Mouse (Mus musculus) mature B cell (primary cell): ENCODE data around the gene Zfp553.

Experiments
- in situ Hi-C: fragments of 300-500 bp; cut with MboI; formaldehyde crosslinking; loops from 2 replicates; pipeline ENCODE4 v1.14.3; 2019

Zfp553 gene

DNA sequence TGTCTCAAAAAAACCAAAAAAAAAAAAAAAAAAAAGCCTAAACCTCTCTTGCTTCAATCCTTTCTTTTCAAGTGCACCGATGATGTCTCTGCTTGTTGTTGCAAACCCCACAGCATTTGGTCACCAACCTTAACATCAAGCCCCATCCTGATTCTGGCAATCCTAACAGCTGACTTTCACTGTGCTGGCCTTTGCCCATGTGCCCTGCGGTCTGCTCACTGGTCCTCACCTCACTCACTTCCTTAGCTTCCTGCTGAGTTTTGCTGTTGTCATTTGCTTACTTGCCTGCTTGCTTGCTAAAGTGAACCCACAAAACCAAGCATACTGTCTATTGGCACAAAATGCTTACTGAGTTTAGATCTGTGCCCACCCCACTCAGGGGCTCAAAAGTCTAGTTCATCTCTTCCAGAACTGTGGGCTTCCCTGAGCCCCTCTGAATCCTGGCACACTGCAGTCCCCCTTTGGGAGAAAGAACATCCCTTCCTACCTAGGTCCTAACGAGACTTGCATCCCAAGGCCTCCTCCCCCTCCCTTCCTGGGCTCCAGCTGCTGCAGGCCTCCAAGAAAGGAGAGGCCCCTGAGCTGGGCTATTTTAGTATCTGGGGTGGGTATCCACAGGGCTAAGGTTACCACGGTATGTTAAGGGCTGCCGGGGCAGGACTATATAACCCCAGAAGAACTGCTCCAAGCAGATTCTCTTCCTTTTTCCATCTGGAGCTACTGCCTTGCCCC, 21.7 kb upstream of the Zfp553 start:
- in situ Hi-C loops: no loop called here

DNA sequence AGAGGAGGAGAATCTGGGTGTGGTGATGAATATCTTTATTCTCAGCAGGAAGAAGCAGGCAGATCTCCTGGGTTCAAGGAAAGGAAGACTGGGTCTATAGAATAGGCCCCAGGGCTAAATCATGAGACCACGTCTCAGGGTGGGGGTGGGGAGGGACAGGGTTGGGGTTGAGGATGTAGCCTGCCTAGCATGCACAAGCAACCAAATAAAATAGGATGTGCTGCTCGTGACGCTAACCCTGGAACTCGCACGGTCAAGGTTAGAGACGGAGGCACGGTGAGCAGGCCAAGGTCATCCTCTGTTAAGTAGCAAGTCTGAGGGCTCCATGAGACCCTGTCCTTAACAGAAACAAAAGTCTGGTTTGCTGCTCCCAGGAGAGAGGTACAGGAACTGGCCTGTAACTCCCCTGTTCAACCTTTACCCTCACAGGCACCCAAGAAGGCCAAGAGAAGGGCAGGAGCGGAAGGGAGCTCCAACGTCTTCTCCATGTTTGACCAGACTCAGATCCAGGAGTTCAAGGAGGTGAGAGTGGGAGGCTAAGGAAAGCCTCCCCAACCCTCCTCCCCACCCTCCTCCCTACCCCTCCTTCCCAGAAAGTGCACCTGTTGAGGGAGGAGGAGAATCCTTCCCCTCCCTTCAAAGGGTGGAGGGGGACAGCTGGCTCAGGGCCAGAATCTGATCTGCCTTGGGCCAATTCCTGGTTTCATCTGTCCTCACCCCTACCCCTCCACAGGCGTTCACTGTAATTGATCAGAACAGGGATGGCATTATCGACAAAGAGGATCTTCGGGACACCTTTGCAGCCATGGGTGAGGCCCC, 20.2 kb upstream of the Zfp553 start:
- in situ Hi-C loops: no loop called here

GRCm38 (mm10) chr7:127213485-127213884, 19.4 kb upstream of the Zfp553 start:
- in situ Hi-C loops: no loop called here

DNA sequence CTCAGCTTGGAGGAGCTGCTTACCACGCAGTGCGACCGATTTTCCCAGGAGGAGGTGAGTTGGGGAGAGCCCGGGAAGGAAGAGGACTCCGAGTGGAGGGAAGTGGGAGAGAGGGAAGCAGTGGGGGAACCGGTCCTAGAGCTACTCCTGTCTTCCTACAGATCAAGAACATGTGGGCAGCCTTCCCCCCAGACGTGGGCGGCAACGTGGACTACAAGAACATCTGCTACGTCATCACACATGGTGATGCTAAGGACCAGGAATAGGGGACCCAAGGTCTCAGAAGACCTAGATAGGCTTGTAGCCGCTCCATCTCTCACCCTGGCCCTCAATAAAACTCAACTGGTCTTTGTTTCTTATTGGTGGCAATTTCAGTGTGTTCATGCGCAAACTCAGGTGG, 18.9 kb upstream of the Zfp553 start:
- in situ Hi-C loops: no loop called here

GRCm38 (mm10) chr7:127214521-127214920, 18.3 kb upstream of the Zfp553 start:
- in situ Hi-C loops: no loop called here

GRCm38 (mm10) chr7:127214981-127215871, 17.6 kb upstream of the Zfp553 start:
- in situ Hi-C loops: no loop called here

GRCm38 (mm10) chr7:127216307-127216706, 16.6 kb upstream of the Zfp553 start:
- in situ Hi-C loops: no loop called here

- in situ Hi-C loops: no loop called here
Observed at GRCm38 (mm10) chr7:127217475-127217874, 15.4 kb upstream of the Zfp553 start.

GRCm38 (mm10) chr7:127217901-127218642, 14.8 kb upstream of the Zfp553 start:
- in situ Hi-C loops: no loop called here

GRCm38 (mm10) chr7:127218670-127219069, 14.2 kb upstream of the Zfp553 start:
- in situ Hi-C loops: no loop called here

DNA sequence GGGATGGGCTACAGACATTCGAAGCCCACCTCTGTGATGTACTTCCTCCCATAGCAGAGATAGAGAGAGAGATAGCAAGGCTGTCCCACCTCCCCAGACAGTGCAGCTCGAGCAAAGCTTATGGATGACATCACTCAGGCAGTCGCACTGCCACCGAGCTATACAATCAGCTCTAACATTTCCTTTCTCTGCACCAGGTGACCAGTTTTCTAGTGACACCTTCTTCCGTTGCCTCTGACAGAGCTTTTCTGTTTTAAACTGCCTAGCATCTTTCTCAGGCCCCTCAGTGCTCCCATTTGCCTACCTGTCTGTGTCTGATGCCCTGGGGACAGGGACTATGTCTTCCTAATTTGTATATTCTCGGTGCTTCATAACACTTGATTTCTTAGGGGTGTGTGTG, 12.4 kb upstream of the Zfp553 start:
- in situ Hi-C loops: no loop called here

DNA sequence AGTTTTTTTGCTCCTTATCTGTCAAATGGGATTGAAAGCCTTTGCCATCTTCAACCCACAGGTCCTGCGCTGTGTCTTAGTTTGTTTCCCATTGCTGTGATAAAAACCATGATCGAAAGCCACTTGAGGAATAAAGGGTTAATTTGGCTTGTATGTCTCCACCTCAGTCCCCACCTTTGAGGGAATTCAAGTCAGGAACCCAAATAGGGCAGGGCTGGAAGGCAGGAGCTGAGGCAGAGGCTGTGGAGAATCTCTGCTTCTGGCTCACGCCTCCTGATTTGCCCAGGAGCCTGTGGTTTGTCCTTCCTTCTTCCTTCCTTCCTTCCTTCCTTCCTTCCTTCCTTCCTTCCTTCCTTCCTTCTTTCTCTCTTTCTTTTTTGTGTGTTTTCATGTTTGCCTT, 9.8 kb upstream of the Zfp553 start:
- in situ Hi-C loops: no loop called here

DNA sequence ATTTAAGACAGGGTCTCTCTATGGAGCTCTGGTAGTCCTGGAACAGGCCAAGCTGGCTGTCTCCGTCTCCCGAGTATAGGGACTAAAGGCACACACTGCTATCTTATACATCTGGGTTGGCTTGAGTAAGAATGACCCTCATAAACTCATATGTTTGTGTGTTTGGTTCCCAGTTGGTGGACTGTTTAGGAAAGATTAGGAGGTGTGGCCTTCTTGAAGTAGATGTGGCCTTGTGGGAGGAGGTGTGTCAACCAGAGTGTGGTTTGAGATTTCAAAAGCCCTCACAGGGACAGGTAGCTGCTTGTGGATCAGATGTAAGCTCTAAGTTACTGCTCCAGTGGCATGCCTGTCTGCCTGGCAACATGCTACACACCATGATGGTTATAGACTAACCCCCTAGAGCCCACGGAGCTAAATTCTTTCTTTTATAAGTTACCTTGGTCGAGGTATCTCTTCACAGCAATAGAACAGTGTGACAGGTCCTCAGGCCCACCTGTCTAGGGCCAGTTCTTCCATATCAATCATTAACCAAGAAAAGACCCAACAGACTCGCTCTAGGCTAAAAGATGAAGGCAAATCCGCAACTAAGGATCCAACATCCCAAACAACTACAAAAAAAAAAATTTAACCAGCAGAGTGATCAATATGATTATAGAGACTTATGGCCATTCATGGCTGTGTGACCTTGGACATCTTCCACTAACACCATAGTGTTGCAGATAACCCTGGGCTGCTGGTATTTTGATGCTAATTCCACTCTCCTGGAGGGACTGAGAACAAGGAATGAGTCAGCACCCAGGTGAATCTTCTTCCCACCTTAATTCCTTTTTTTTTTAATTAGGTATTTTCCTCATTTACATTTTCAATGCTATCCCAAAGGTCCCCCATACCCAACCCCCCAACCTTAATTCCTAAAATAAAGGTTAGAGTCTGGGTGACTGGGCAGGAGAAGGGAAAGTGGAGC, 9.1 kb upstream of the Zfp553 start:
- in situ Hi-C loops: no loop called here

- in situ Hi-C loops: no loop called here
Observed at GRCm38 (mm10) chr7:127224616-127225015, 8.2 kb upstream of the Zfp553 start.

- in situ Hi-C loops: no loop called here
Observed at GRCm38 (mm10) chr7:127225147-127225995, 7.5 kb upstream of the Zfp553 start.

DNA sequence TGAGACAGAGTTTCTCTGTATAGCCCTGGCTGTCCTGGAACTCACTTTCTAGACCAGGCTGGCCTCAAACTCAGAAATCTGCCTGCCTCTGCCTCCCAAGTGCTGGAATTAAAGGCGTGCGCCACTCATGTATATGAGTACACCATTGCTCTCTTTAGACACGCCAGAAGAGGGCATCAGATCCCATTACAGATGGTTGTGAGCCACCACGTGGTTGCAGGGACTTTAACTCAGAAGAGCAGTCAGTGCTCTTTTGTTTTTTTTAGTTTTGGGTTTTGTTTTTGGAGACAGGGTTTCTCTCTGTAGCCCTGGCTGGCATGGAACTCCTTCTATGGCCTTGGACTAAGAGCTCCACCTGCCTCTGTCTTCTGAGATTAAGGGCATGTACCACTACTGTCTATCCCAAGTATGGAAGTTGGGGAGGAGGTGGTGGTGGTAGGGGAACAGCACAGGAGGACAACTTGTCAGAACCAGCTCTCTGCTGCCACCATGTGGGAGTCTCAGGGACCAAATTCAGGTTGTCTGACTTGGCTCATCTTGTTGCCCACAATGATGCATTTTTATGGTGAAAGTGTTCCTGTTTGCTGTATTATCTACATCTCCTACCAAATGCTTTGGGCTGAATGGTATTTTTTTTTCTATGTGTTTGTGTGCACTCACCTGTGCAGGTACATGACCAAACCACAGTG, 4.1 kb upstream of the Zfp553 start:
- in situ Hi-C loops: no loop called here

- in situ Hi-C loops: no loop called here
Observed at GRCm38 (mm10) chr7:127231376-127231775, 1.5 kb upstream of the Zfp553 start.

DNA sequence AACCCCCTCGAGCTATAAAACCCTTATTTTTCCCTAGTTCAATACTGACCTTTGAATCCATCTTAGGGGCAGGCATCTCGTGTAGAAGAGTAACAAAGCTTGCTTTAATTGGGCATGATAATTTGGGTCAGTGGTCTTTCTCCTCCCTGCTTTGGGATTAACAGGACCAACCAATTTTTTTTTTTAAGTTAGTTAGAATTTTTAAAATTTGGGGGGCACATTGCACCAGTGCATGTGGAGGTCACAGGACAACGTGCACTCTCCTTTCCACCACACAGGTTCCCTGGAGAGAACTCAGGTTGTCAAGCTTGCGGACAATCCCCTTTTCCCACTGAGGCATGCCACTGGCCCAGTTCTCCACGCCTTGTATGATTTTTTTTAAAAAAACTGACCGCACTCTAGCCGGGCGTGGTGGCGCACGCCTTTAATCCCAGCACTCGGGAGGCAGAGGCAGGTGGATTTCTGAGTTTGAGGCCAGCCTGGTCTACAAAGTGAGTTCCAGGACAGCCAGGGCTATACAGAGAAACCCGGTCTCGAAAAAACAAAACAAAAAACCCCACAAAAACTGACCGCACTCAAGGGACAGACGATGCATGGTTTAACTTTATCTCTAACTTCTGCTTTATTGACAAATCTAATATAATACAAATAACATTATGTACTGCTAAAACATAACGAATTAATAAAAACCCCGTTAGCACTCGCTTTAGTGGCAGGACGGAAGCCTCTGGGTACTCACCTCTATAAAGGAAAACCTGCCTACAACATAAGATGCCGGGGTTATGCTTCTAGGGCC, 837 bp upstream of the Zfp553 start:
- in situ Hi-C loops: no loop called here
